Mouse (Mus musculus): ENCODE measurements around the gene Trim28. TPM values are rescaled to one million over a fixed set of nuclear protein-coding genes. Genes with fewer than 3 reads are reported as not detected.
A peak's percentile ranks its signal among the peaks of the same experiment; 100 is the strongest.

The Trim28 gene
- total and polyA plus RNA-seq, 2 experiments from 2014 or later: 69.9 to 309 TPM

DNA sequence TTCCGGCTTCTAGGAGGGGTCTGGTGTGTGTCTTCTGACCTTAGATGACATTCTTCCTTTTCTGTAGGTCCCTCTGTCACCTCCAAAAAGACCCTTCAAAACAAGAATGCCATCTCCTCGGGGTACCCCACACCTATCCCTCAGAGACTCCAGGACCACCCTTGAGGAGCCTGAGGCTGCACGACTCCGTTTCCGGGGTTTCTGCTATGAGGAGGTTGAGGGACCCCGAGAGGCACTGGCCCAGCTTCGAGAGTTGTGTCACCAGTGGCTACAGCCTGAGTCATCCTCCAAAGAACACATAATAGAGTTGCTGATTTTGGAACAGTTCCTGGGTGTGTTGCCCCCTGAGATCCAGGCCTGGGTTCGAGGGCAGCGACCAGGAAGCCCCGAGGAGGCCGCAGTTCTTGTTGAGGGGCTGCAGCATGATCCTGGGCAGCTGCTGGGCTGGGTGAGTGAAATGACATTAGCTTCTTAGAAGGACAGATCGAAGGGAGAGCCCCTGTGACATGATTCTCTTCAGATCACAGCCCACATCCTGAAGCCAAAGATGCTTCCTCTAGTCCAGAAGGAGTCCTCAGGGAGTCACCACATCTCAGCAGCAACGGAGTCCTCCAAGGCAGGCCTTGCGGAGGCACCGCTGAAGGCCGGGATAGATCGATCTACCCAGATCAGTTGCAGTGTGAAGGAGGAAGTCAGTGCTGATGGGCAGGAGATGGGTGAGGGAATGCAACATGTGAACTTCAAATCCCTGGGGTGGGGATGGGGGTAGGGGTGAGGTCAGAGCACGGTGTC lies 19.8 kb upstream of the Trim28 start:
- ATAC-seq (ENCODE audit: insufficient read depth, low read depth): no peak
- Histone ChIP-seq H3K27ac (ENCODE audit: low read depth) (peak overlapping the region; percentile 94), H3K4me1 (ENCODE audit: control insufficient read depth, insufficient read depth) (peaks cover 11% of the 10 kb centered on the region), H3K4me3 (ENCODE audit: low read depth, low read length) (peak overlapping the region; percentile 59; the same call in 1 of the 2 replicates), H3K9me3 (replicated peaks; ENCODE audit: control insufficient read depth, low read length) (no peaks in the 10 kb centered on the region), H3K27me3 (ENCODE audit: control insufficient read depth, insufficient read depth, low read length) (no peaks in the 10 kb centered on the region), H3K9ac (replicated peaks; ENCODE audit: low read depth, low read length) (peak overlapping the region; percentile 58; the same call in 1 of the 2 replicates), H3K36me3 (replicated peaks; ENCODE audit: control insufficient read depth, insufficient read depth, low read length) (0 out of 2 replicates have a peak, but pooled peaks cover 5% of the 10 kb centered on the region), H3K4me2 (ENCODE audit: low read depth, low read length) (peak overlapping the region; percentile 78)
- no peak for TF ChIP-seq CTCF (IDR thresholded peaks at IDR 0.05; ENCODE audit: low read depth)
- no peak for TF ChIP-seq EP300 (IDR thresholded peaks at IDR 0.05; ENCODE audit: low read depth)
- DNase-seq (ENCODE audit: low spot score): no peak
- WGBS: 66% methylated on average over 18 of the region's 18 CpGs

DNA sequence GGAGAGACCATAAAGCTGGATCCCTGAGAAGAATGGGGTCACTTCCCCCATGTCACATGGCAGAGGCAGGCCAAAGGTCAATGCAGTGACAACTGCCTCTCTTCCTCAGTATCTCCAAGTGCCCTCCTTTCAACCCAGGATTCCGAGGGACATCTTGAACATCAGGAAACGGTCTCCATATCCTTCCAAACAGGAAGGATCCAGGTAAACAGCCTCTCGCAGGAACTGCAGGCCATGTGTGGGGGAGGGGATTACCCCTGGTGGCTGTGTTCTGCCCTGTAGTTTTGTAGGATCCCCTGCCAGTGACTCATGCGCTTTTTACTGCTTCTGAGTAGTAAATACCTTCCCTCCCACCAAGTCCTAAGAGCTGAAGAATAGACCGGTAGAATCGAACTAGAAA lies 19.1 kb upstream of the Trim28 start:
- TF ChIP-seq CTCF (IDR thresholded peaks at IDR 0.05; ENCODE audit: low read depth): no peak
- TF ChIP-seq EP300 (IDR thresholded peaks at IDR 0.05; ENCODE audit: low read depth): no peak
- Histone ChIP-seq H3K9ac (replicated peaks; ENCODE audit: low read depth, low read length) (no peak overlapping the region), H3K4me1 (ENCODE audit: control insufficient read depth, insufficient read depth) (peaks cover 11% of the 10 kb centered on the region), H3K4me2 (ENCODE audit: low read depth, low read length) (no peak overlapping the region), H3K9me3 (replicated peaks; ENCODE audit: control insufficient read depth, low read length) (no peaks in the 10 kb centered on the region), H3K4me3 (ENCODE audit: low read depth, low read length) (no peak overlapping the region), H3K27ac (ENCODE audit: low read depth) (no peak overlapping the region), H3K27me3 (ENCODE audit: control insufficient read depth, insufficient read depth, low read length) (no peaks in the 10 kb centered on the region), H3K36me3 (replicated peaks; ENCODE audit: control insufficient read depth, insufficient read depth, low read length) (0 out of 2 replicates have a peak, but pooled peaks cover 5% of the 10 kb centered on the region)
- 65% methylated on average over 6 of the region's 6 CpGs for whole genome bisulfite sequencing
- ATAC-seq (ENCODE audit: insufficient read depth, low read depth): no peak
- DNase-seq (ENCODE audit: low spot score): no peak

DNA sequence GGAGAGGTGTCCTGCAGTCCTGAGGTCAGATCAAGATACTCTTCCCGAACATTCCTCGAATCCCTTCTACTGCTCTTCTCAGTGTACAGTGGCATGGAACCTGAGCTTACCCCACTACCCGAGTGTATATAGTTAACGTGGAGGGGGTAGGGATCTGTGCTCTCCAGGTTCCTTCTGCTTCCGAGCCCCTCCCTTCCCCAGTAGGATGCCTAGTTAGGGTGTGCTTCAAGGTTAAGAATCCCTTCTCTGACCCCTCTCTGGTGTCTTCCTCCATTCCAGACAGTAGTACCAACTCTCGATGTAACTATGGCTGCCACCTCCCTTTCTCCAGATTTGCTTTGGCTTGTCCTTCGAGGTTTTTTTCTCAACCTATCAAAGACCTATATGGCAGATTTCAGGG lies 18.6 kb upstream of the Trim28 start:
- no peak for ATAC-seq (ENCODE audit: insufficient read depth, low read depth)
- Histone ChIP-seq H3K36me3 (replicated peaks; ENCODE audit: control insufficient read depth, insufficient read depth, low read length) (0 out of 2 replicates have a peak, but pooled peaks cover 5% of the 10 kb centered on the region), H3K27me3 (ENCODE audit: control insufficient read depth, insufficient read depth, low read length) (no peaks in the 10 kb centered on the region), H3K4me3 (ENCODE audit: low read depth, low read length) (no peak overlapping the region), H3K4me1 (ENCODE audit: control insufficient read depth, insufficient read depth) (peaks cover 11% of the 10 kb centered on the region), H3K27ac (ENCODE audit: low read depth) (no peak overlapping the region), H3K9ac (replicated peaks; ENCODE audit: low read depth, low read length) (no peak overlapping the region), H3K4me2 (ENCODE audit: low read depth, low read length) (no peak overlapping the region), H3K9me3 (replicated peaks; ENCODE audit: control insufficient read depth, low read length) (no peaks in the 10 kb centered on the region)
- TF ChIP-seq EP300 (IDR thresholded peaks at IDR 0.05; ENCODE audit: low read depth) (no peak), CTCF (IDR thresholded peaks at IDR 0.05; ENCODE audit: low read depth) (no peak)
- no peak for DNase-seq (ENCODE audit: low spot score)
- 82% methylated on average over 7 of the region's 7 CpGs for WGBS

DNA sequence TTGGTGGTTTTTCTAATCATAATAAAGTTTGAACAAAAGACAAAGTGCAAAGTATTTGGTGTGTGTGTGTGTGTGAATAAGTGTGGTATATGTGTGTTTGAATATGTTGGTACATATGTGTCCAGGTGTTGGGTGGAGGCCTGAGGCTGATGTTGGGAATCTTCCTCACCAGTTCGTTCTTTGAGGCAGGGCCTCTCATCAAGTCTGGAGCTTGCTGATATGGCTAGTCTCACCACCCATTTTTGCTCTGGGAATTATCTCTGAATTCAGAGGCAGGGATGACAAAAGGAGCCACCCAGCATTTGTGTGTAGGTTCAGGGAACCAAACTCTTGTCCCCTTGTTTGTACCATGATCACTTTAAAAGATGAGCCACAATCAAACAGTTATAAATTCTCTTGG lies 13.2 kb upstream of the Trim28 start:
- TF ChIP-seq CTCF (IDR thresholded peaks at IDR 0.05; ENCODE audit: low read depth) (no peak), EP300 (IDR thresholded peaks at IDR 0.05; ENCODE audit: low read depth) (no peak)
- Histone ChIP-seq H3K9me3 (replicated peaks; ENCODE audit: control insufficient read depth, low read length) (no peaks in the 10 kb centered on the region), H3K4me3 (ENCODE audit: low read depth, low read length) (no peak overlapping the region), H3K27me3 (ENCODE audit: control insufficient read depth, insufficient read depth, low read length) (no peaks in the 10 kb centered on the region), H3K36me3 (replicated peaks; ENCODE audit: control insufficient read depth, insufficient read depth, low read length) (0 out of 2 replicates have a peak, but pooled peaks cover 5% of the 10 kb centered on the region), H3K4me2 (ENCODE audit: low read depth, low read length) (no peak overlapping the region), H3K4me1 (ENCODE audit: control insufficient read depth, insufficient read depth) (no peaks in the 10 kb centered on the region), H3K27ac (ENCODE audit: low read depth) (no peak overlapping the region), H3K9ac (replicated peaks; ENCODE audit: low read depth, low read length) (no peak overlapping the region)
- no peak for DNase-seq (ENCODE audit: low spot score)
- 78% methylated on average over 1 of the region's 1 CpGs for WGBS
- ATAC-seq (ENCODE audit: insufficient read depth, low read depth): no peak

DNA sequence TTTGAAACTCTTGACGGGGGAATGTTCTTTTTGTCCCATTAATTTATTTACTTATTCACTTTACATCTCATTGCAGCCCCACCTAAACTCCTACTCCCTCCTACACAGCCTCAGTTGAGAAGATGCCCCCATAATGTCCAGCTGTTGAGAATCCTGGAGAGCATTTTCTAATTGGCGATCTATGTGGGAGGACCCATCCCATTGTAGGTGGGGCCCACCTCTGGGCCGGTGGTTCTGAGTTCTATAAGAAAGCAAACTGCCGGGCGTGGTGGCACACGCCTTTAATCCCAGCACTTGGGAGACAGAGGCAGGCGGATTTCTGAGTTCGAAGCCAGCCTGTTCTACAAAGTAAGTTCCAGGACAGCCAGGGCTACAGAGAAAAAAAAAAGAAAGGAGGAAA lies 12.0 kb upstream of the Trim28 start:
- no peak for ATAC-seq (ENCODE audit: insufficient read depth, low read depth)
- Histone ChIP-seq H3K27ac (ENCODE audit: low read depth) (no peak overlapping the region), H3K4me1 (ENCODE audit: control insufficient read depth, insufficient read depth) (no peaks in the 10 kb centered on the region), H3K4me3 (ENCODE audit: low read depth, low read length) (no peak overlapping the region), H3K9me3 (replicated peaks; ENCODE audit: control insufficient read depth, low read length) (no peaks in the 10 kb centered on the region), H3K4me2 (ENCODE audit: low read depth, low read length) (no peak overlapping the region), H3K27me3 (ENCODE audit: control insufficient read depth, insufficient read depth, low read length) (no peaks in the 10 kb centered on the region), H3K36me3 (replicated peaks; ENCODE audit: control insufficient read depth, insufficient read depth, low read length) (0 out of 2 replicates have a peak, but pooled peaks cover 5% of the 10 kb centered on the region), H3K9ac (replicated peaks; ENCODE audit: low read depth, low read length) (no peak overlapping the region)
- WGBS: 74% methylated on average over 8 of the region's 8 CpGs
- no peak for TF ChIP-seq CTCF (IDR thresholded peaks at IDR 0.05; ENCODE audit: low read depth)
- no peak for TF ChIP-seq EP300 (IDR thresholded peaks at IDR 0.05; ENCODE audit: low read depth)
- DNase-seq (ENCODE audit: low spot score): no peak
